Mouse (Mus musculus) adrenal gland, postnatal 14 days (tissue): ENCODE measurements at regions not wholly inside any gene's neighbourhood (a gene's known extent, or its start where the extent isn't known, plus 50 kb on each side); places are given as distances from the start of the nearest gene placed in this dataset.
"Not testable (repeated sequence)": the region's sequence is repeated elsewhere in the genome, so short reads cannot be mapped to it uniquely, and the experiment has no call there.

Source experiments
- DNase-seq: peaks from one replicate; pipeline ENCODE4 v3.0.0; 2021; ENCODE audit warnings: mixed read lengths

DNA sequence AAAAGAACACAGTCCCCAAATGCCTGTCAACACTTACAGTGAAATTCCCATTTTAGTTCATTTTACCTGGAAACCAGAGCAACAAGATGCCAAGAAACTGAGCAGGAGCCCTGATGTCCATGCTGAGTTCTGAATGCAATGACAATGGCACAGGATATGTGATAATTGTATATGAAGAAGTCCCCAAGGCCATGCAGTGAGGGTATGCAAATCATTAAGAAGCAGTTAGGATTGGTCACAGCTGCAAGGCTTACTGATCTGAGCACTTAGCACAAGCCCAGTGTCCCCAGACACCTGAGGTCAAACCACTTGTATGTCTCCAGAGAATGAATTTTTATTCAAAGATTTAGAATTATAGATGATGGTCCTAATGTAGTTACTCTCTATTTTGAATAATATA, 419.0 kb upstream of the Tacstd2 start:
- not testable (repeated sequence) for DNase-seq

DNA sequence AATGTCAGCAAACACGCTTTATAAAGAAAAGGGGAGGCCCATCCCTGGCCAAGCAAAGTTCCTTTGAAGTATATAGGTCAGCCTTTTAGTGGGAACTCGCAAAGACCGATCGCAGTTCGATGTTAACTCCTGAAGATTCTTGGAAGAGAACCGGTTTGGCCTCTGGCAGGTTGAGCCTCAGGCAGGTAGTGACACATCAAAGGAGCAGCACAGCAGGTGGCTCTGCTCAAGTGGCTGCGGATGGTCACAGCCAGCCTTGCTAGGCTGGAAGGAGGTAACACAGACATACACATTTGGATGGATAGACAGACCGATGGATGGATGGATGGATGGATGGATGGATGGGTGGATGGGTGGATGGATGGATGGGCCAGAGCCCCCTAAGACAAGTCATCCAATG, 395.9 kb upstream of the Tacstd2 start:
- DNase-seq = not testable (repeated sequence)

DNA sequence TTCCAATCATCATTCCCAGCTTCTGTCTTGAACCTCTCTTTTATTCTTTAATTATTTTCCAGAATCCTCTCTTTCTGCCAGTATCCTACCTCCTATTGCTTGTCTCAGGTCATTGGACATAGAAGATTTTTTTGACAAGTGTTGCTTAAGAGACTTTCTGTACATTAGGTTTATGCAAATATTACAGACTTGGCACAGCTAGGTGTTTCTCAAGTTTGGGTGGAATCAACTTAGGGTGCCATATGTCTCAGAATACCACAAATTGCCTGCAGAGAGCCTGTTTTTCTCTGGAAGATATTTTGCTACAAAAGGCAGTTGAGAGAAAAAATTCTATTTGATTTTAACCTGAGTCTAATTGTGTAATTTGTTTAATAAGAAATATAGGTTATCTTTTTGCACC, 386.9 kb upstream of the Tacstd2 start:
- DNase-seq = no peak

DNA sequence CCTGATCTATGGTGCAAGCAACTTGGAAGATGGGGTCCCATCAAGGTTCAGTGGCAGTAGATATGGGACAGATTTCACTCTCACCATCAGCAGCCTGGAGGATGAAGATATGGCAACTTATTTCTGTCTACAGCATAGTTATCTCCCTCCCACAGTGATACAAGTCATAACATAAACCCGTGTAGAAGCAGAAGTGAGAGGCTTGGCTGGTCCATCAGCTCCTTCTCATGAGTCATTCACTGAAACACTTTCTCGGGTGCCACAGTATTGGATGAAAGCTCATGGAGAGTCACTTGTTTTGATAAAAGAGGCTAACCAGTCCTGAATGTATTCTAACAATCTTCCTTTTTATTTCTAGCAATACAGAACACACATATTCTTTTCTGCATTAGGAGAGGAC, 378.3 kb upstream of the Tacstd2 start:
- DNase-seq = no peak

- no peak for DNase-seq
Observed at GRCm38 (mm10) chr6:67913309-67913708, 377.7 kb upstream of the Tacstd2 start.

GRCm38 (mm10) chr6:67896495-67896894, 360.9 kb upstream of the Tacstd2 start:
- no peak for DNase-seq

- no peak for DNase-seq
Observed at GRCm38 (mm10) chr6:67895858-67896257, 360.3 kb upstream of the Tacstd2 start.

GRCm38 (mm10) chr6:67887586-67887985, 352.0 kb upstream of the Tacstd2 start:
- DNase-seq = no peak

DNA sequence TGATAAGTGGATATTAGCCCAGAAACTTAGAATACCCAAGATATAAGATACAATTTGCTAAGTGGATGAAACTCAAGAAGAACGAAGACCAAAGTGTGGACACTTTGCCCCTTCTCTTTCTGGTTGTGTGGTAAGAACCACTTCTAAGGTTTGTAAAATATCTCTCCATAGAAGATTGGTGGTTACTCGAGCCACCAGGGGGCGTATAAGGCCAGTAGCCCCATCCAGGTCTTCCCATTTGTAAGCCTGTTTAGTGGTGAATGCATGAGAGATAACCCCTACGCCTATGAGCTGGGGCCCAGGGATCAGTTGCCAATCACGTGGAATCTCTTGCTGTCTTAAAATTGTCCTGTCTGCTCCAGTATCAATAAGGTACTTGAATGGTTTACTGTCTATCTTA, 349.3 kb upstream of the Tacstd2 start:
- DNase-seq = no peak

- DNase-seq = not testable (repeated sequence)
Observed at GRCm38 (mm10) chr6:67881476-67881875, 345.9 kb upstream of the Tacstd2 start.

GRCm38 (mm10) chr6:67857945-67858344, 322.3 kb upstream of the Tacstd2 start:
- DNase-seq = not testable (repeated sequence)

- DNase-seq = not testable (repeated sequence)
Observed at GRCm38 (mm10) chr6:67839486-67839885, 303.9 kb upstream of the Tacstd2 start.

GRCm38 (mm10) chr6:67812478-67812877, 276.9 kb upstream of the Tacstd2 start:
- DNase-seq = peak; percentile 19

DNA sequence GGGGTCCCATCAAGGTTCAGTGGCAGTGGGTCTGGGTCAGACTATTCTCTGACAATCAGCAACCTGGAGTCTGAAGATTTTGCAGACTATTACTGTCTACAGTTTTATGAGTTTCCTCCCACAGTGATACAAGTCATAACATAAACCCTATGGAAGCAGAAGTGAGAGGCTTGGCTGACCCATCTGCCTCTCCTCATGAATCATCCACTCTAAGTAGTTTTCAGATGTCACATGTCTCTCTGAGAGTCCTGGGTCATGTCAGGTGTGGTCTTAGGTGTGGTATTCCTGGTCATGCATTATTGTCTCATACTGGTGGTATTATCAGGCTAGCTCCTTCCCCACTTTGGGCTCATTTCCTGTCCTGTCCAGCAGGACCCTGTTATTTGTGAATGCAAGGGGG, 255.8 kb upstream of the Tacstd2 start:
- DNase-seq = no peak

- no peak for DNase-seq
Observed at GRCm38 (mm10) chr6:67790742-67791141, 255.1 kb upstream of the Tacstd2 start.

- no peak for DNase-seq
Observed at GRCm38 (mm10) chr6:67787091-67787765, 251.6 kb upstream of the Tacstd2 start.

- no peak for DNase-seq
Observed at GRCm38 (mm10) chr6:67778883-67779282, 243.3 kb upstream of the Tacstd2 start.

- DNase-seq = not testable (repeated sequence)
Observed at GRCm38 (mm10) chr6:67754102-67754501, 218.5 kb upstream of the Tacstd2 start.

GRCm38 (mm10) chr6:67725611-67726010, 190.0 kb upstream of the Tacstd2 start:
- DNase-seq = no peak

DNA sequence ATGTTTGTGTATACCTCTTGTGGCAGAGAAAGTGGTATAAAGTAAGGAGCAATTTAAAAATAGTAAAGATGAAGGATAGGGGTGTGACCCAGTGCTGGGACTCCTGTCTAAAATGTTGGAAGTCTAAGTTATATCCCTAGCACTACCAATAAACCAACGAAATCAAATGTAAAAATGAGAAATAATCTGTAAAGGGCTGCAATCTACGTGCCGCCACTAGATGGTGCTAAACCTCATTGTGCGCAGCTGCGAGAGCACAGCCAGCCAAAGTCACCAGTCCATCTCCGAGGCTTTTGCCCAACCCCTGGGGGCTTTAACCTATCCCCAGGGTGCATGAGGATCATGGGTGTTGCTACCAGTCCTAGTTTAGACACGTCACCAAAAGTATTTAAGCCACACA, 163.4 kb upstream of the Tacstd2 start:
- not testable (repeated sequence) for DNase-seq

DNA sequence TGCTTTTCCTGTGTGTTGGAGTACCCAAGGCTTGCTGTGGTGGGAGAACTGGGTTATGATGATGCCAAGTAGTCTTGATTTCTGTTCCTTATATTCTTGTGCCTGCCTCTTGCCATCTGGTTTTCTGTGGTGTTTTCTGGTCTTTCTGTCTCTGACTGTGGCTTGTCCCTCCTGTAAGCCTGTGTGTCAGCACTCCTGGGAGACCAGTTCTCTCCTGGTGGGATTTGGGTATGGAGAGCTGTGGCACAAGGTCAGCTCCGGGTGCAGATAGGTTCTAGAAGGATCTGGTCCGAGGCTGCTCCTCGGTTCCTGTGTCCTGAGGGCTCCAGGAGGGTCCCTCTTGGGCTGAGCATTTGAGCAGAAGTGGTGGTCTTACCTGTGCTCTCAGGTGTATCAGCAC, 155.4 kb upstream of the Tacstd2 start:
- not testable (repeated sequence) for DNase-seq

DNA sequence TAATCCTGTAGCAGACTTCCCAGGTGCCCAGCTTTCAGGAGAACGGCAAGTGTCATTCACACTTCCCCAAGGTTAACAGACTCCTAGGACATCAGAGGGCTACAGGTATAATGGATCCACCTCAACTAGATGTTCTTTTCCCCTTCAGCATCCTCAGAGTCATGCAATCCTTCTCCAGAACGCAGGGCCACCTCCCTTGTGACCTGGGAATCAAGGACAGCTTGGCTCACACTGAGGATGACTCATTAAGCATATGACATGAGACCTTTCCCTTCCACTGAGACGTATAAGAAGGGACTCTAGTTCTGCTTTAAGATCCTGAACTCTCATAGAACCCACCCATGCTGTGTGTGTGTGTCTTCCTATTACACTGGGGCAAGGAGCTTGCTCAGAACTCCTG, 147.5 kb upstream of the Tacstd2 start:
- DNase-seq = not testable (repeated sequence)

DNA sequence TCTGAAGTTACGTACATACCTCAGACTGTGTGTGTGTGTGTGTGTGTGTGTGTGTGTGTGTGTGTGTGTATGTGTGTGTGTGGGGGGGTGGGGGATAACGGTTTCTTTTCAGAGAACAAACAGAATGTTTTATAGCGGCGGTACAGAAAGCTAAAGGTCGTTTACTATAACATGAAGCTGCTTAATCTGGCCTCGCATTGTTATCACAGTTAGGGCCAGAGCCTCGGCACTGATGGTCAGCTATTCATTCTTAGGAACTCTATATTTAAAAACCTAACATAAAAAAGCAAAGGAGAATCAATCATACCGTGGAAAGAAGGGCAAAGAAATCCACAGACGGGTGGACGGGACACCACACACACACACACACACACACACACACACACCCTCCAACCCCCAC, 146.0 kb upstream of the Tacstd2 start:
- not testable (repeated sequence) for DNase-seq

- DNase-seq = not testable (repeated sequence)
Observed at GRCm38 (mm10) chr6:67679106-67679505, 143.5 kb upstream of the Tacstd2 start.

- DNase-seq = not testable (repeated sequence)
Observed at GRCm38 (mm10) chr6:67674717-67675116, 139.1 kb upstream of the Tacstd2 start.
